In the genomic region with DNA sequence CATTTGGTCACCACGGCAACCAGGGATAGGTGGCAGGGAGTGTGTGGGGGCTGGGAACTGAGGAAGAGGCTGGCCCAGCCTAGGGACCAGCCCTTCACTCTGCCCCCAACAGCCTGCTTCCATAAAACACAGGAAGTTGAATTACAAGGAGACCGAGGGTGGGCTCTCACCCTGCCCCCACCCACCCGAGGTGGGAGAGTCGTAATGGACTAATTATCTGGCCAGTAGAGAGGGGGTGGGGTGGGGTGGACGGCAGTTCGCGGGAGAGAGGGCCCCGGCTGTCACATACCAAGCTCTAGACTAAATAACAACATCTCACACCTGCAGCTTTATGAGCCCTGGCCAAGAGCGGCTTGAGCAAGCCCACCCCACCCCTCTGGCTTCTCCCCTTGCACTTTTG, we compare ENCODE assay signal across 9 mouse cellular contexts.
DNase-seq lines count a peak whose midpoint lies in the region; ATAC-seq lines count a peak whose summit lies in the region.
"Had no signal": no experiment of that assay in that cellular context is flagged by ENCODE, and none has a peak within 500 bp of the region (broad histone marks: within the 10 kb centered on the region; RNA-seq: fewer than 3 reads in every experiment).

No protein-coding gene starts in this region.

- H3K9ac ChIP-seq in lung, embryonic 16.5 days (ENCODE audit: low read length): no peak overlapping the region
- H3K9ac ChIP-seq in forebrain, embryonic 11.5 days (ENCODE audit: low read length): 0 out of 2 replicates have a peak overlapping the region, but pooled peaks have one; percentile 12
- H3K9ac ChIP-seq in neural tube, embryonic 14.5 days (replicated peaks; ENCODE audit: low read depth, low read length): no peak overlapping the region

- H3K27ac ChIP-seq in lung, embryonic 16.5 days (ENCODE audit: low read length): no peak overlapping the region
- H3K27ac ChIP-seq in forebrain, embryonic 11.5 days (ENCODE audit: low read depth, low read length): no peak overlapping the region
- H3K27ac ChIP-seq in limb, embryonic 10.5 days: peak overlapping the region; percentile 78
- no peak overlapping the region for H3K27ac ChIP-seq in neural tube, embryonic 14.5 days (ENCODE audit: low read depth, low read length)

- DNase-seq in lung, adult 18-20 months: no peak
- DNase-seq in forebrain, embryonic 11.5 days (ENCODE audit: low spot score): no peak
- DNase-seq in limb, embryonic 10.5 days (ENCODE audit: low spot score): peak; percentile 81
- no peak for DNase-seq in cerebellum, adult 11 months
- DNase-seq in right cerebral cortex, postnatal 14 days: no peak
- DNase-seq: cerebellum, adult 9-10 months had no signal

- H3K27me3 ChIP-seq in lung, embryonic 16.5 days (ENCODE audit: control insufficient read depth, insufficient read depth, low read depth, low read length): no peaks in the 10 kb centered on the region
- H3K27me3 ChIP-seq in forebrain, embryonic 11.5 days (ENCODE audit: control insufficient read depth, insufficient read depth, low read length): peaks cover 10% of the 10 kb centered on the region; the same call in 1 of the 2 replicates
- H3K27me3 ChIP-seq in limb, embryonic 10.5 days (ENCODE audit: low read depth, poor library complexity, severe bottlenecking): peaks cover 28% of the 10 kb centered on the region; the same call in 1 of the 2 replicates
- peaks cover 51% of the 10 kb centered on the region for H3K27me3 ChIP-seq in neural tube, embryonic 14.5 days (ENCODE audit: control insufficient read depth, insufficient read depth, low read length)

- H3K4me2 ChIP-seq in lung, embryonic 16.5 days (ENCODE audit: low read depth, low read length): peak overlapping the region; percentile 38
- H3K4me2 ChIP-seq in forebrain, embryonic 11.5 days (ENCODE audit: low read depth, low read length, severe bottlenecking): 0 out of 2 replicates have a peak overlapping the region, but pooled peaks have one; percentile 11
- H3K4me2 ChIP-seq in neural tube, embryonic 14.5 days (ENCODE audit: low read depth, low read length): no peak overlapping the region

- H3K36me3 ChIP-seq in lung, embryonic 16.5 days (ENCODE audit: control insufficient read depth, insufficient read depth, low read length): no peaks in the 10 kb centered on the region
- no peaks in the 10 kb centered on the region for H3K36me3 ChIP-seq in forebrain, embryonic 11.5 days (ENCODE audit: control insufficient read depth, insufficient read depth, low read length)
- H3K36me3 ChIP-seq in limb, embryonic 10.5 days: no peaks in the 10 kb centered on the region
- H3K36me3 ChIP-seq in neural tube, embryonic 14.5 days (ENCODE audit: control insufficient read depth, insufficient read depth, low read length): no peaks in the 10 kb centered on the region

- no peak; the same call in 1 of the 2 replicates for ATAC-seq in lung, embryonic 16.5 days (ENCODE audit: low read depth)
- ATAC-seq in forebrain, embryonic 11.5 days (replicated peaks; ENCODE audit: low FRiP score): peak; percentile 65
- ATAC-seq in neural tube, embryonic 14.5 days (ENCODE audit: low read depth): peak; percentile 58; the same call in 1 of the 2 replicates

- peak overlapping the region; percentile 15; the same call in 1 of the 2 replicates for H3K4me3 ChIP-seq in lung, embryonic 16.5 days (ENCODE audit: low read length)
- no peak overlapping the region for H3K4me3 ChIP-seq in forebrain, embryonic 11.5 days (ENCODE audit: low read depth, low read length)
- peak overlapping the region; percentile 33 for H3K4me3 ChIP-seq in limb, embryonic 10.5 days
- no peak overlapping the region for H3K4me3 ChIP-seq in neural tube, embryonic 14.5 days (ENCODE audit: low read depth, low read length)
- H3K4me3 ChIP-seq: megakaryocyte, embryonic 14.5 days had no signal

- peaks cover 12% of the 10 kb centered on the region for H3K4me1 ChIP-seq in lung, embryonic 16.5 days (replicated peaks; ENCODE audit: control insufficient read depth, insufficient read depth, low read length)
- H3K4me1 ChIP-seq in forebrain, embryonic 11.5 days (replicated peaks; ENCODE audit: control insufficient read depth, insufficient read depth, low read length): peaks cover 13% of the 10 kb centered on the region
- H3K4me1 ChIP-seq in limb, embryonic 10.5 days: peaks cover 53% of the 10 kb centered on the region
- peaks cover 11% of the 10 kb centered on the region for H3K4me1 ChIP-seq in neural tube, embryonic 14.5 days (ENCODE audit: control insufficient read depth, insufficient read depth, low read length)

- 2% methylated on average over 9 of the region's 9 CpGs for WGBS in lung, embryonic 16.5 days
- WGBS in forebrain, embryonic 11.5 days: 5% methylated on average over 9 of the region's 9 CpGs
- WGBS in limb, embryonic 10.5 days: under 1% methylated on average over 9 of the region's 9 CpGs
- 0% methylated on average over 9 of the region's 9 CpGs for WGBS in neural tube, embryonic 14.5 days

- no peaks in the 10 kb centered on the region for H3K9me3 ChIP-seq in lung, embryonic 16.5 days (ENCODE audit: control insufficient read depth, low read length)
- no peaks in the 10 kb centered on the region for H3K9me3 ChIP-seq in forebrain, embryonic 11.5 days (ENCODE audit: control insufficient read depth, low read length)
- H3K9me3 ChIP-seq in limb, embryonic 10.5 days (replicated peaks): no peaks in the 10 kb centered on the region
- no peaks in the 10 kb centered on the region for H3K9me3 ChIP-seq in neural tube, embryonic 14.5 days (ENCODE audit: control insufficient read depth, low read length)
- H3K9me3 ChIP-seq: megakaryocyte, embryonic 14.5 days had no signal

Comparison
In these comparisons a context has a peak if more than half of its experiments do, and no peak if none do; other contexts are left out.
1. H3K4me3 ChIP-seq: peak in lung, embryonic 16.5 days (single experiment) and limb, embryonic 10.5 days (single experiment); none in forebrain, embryonic 11.5 days (single experiment) and neural tube, embryonic 14.5 days (single experiment).